Mouse (Mus musculus) embryonic stem cell, embryonic (primary cell): ENCODE results near the gene D330020A13Rik.

ENCODE experiments used
- CTCF ChIA-PET, 4 experiments: fragments of 300-600 bp in 2 of 4; fragments of 350-600 bp in 2 of 4; sonication (Branson Sonifier 250); formaldehyde crosslinking; loops; one replicate each; lab custom pipeline; 2022; ENCODE audit warnings: inconsistent platforms in 2 of 4; lab: Charles Lee
- POLR2A ChIA-PET, 4 experiments: fragments of 300-600 bp in 2 of 4; fragments of 350-600 bp in 2 of 4; sonication (Branson Sonifier 250); formaldehyde crosslinking; loops; one replicate each; lab custom pipeline; 2022; ENCODE audit warnings: antibody characterized with exemption in 4 of 4, inconsistent platforms in 1 of 4; lab: Charles Lee

D330020A13Rik gene

DNA sequence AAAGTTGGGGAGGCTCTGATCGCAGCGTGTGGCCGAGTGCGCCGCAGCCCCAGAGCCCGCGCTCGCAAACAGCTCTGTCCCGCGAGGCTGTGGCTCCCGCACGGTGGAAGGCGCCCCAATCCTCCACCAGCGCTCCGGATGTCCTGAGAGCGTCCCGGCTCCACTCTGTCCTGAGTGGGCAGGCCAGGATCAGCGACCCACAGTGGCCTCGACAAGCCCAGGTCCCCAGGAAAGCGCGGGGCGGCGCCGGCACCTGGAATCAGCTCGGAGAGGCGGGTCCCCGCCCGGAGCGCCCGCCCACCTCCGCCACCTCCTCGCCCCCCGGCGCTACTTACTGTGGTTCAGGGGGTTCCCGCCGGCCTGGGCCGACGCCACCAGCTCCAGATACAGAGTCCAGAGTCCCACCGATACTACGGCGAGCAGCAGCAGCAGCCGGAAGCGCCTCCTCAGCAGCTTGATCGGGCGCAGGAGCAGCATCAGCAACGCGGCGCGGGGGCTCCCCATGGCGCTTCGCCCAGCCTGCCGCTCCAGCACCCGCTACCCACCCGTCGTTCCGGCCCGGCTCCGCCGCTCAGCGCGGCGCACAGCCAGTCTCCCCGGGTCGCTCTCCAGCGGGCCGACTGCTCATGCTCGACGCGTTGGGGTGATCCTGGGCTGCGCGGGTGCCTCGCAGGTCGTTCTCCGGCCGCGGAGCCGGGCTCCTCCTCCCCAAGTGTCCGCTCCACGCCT is at the start of gene D330020A13Rik, which contains the start of gene B4galnt3:
Gene D330020A13Rik (plus strand): TSS at position 309 of the 729 bp plus-strand sequence.
Gene B4galnt3 (minus strand): TSS at position 504 of the 729 bp plus-strand sequence.
- ChIA-PET CTCF (interaction anchor here (0.7 to 3.4 kb wide), 23 partner anchors 10 to 292 kb away, joined by 3 to 43 read pairs (median 4); no protein-coding TSS in a partner anchor), POLR2A (interaction anchor here (0.6 to 10.8 kb wide), 86 partner anchors 8 to 814 kb away, joined by 3 to 160 read pairs (median 4); partner anchors contain the start of genes Kdm5a (in 3 of the 4), Ccdc77 (in 2 of the 4), Fbxl14 (in 1 of the 4) and Wnk1 (in 1 of the 4))

DNA sequence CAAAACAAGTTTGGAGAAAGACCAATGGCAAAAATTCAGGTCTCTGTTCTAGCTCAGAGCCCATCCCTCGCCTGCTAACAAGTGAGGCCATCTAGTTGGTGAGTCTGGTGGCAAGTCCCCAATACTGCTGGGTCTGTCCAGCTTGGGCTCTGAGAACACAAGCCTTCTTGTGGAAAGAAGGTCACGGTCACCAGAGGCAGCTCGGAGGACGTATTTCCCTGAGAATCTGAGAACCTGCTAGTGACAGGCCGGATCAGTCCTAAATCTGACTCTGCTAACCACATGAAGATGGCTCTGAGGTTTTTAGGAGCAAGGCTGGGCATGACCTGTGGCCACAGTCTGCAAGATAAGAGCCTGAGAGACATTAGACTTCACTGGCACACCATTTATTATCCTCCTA is 47.5 kb upstream of the D330020A13Rik start:
- POLR2A ChIA-PET: interaction anchor here in 1 of 4 experiments (0.7 to 2.8 kb wide), 5 partner anchors 11 to 48 kb away, joined by 3 to 7 read pairs (median 5); no protein-coding TSS in a partner anchor
- CTCF ChIA-PET: no interaction called here

- CTCF ChIA-PET: interaction anchor here in 3 of 4 experiments (0.7 to 1.9 kb wide), 3 partner anchors 13 to 27 kb away, joined by 3 to 6 read pairs (median 3); no protein-coding TSS in a partner anchor
- POLR2A ChIA-PET: interaction anchor here in 3 of 4 experiments (0.5 to 2.6 kb wide), 14 partner anchors 9 to 213 kb away, joined by 3 to 14 read pairs (median 7); partner anchors contain the start of gene B4galnt3 (in 1 of the 3)
These were observed 44.3 kb upstream of the D330020A13Rik start for GRCm38 (mm10) chr6:120249831-120250230.

DNA sequence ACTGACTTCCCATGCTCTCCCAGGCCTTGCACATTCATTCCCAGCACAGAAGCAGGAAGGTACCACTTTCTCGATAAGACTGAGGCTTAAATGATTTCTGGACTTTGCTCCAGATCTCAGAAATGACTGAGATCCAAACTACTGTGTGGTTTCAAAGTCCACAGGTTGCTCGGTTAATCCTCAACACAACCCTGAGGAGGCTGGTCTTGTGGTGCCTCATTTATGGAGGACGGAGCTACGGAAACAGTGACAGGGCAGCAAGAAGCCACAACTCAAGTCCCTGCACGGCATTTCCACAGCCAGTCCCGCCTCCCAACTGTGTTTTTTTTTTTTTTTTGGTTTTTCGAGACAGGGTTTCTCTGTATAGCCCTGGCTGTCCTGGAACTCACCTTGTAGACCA is 43.2 kb upstream of the D330020A13Rik start:
- CTCF ChIA-PET: interaction anchor here in 3 of 4 experiments (0.7 to 1.9 kb wide), 3 partner anchors 28 to 50 kb away, joined by 3 to 6 read pairs (median 3); no protein-coding TSS in a partner anchor
- POLR2A ChIA-PET: interaction anchor here in 3 of 4 experiments (0.6 to 2.9 kb wide), 18 partner anchors 8 to 44 kb away, joined by 3 to 14 read pairs (median 5); partner anchors contain the start of gene B4galnt3 (in 1 of the 3)

- ChIA-PET POLR2A (interaction anchor here in 2 of 4 experiments (0.9 to 2.9 kb wide), 4 partner anchors 10 to 42 kb away, joined by 3 to 11 read pairs (median 4); partner anchors contain the start of genes B4galnt3 (in 1 of the 2) and D330020A13Rik (in 1 of the 2)), CTCF (interaction anchor here in 2 of 4 experiments (0.7 to 1.0 kb wide), 2 partner anchors 13 to 30 kb away, joined by 3 to 4 read pairs; no protein-coding TSS in a partner anchor)
These were observed 41.4 kb upstream of the D330020A13Rik start for GRCm38 (mm10) chr6:120252741-120253140.

DNA sequence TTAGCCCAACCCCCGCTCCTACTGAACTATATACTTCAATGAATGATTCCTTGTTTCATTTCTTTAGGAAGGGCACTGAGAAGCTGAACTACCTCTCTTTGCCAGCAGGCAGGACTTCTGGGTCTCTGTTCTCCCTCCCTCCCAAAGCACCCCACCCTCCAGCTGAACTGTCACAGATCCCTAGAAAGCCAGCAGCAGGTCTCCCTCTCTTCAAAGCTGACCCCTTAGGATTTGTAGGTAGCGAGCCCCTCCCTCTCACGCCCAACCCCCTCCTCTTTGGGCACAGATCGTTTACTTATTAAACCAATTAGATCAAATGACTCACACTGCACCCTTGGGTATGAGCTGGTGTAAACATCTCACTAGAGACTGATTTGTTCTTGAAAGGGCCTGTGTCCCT is 39.5 kb upstream of the D330020A13Rik start:
- ChIA-PET CTCF (interaction anchor here (0.5 to 1.2 kb wide), 9 partner anchors 13 to 1925 kb away, joined by 3 to 12 read pairs (median 5); no protein-coding TSS in a partner anchor), POLR2A (interaction anchor here in 3 of 4 experiments (0.5 to 1.5 kb wide), 20 partner anchors 9 to 1015 kb away, joined by 3 to 9 read pairs (median 3); partner anchors contain the start of genes B4galnt3 (in 2 of the 3), D330020A13Rik (in 2 of the 3), Ccdc77 (in 1 of the 3) and Kdm5a (in 1 of the 3))

DNA sequence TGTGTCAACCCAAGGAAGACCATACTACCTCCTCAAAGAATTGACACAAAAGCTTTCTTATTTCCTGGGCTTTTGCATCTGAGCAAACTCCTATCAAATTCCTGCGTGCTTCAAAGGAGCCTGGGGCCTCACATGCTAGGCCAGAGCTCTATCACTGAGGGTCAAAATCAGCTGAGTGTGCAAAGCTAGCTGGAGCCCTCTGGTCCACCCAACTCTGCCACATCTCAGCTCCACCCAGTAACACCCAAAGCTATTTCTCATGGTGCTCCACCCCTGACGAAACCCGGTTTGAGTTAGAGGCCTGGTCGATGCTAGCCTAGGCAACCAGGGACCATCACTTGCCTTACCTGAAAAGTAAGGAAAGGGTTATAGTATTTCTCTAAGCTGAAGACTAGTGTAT is 39.0 kb upstream of the D330020A13Rik start:
- ChIA-PET CTCF (interaction anchor here (0.5 to 1.2 kb wide), 8 partner anchors 12 to 1925 kb away, joined by 3 to 10 read pairs (median 4); no protein-coding TSS in a partner anchor), POLR2A (interaction anchor here in 3 of 4 experiments (0.5 to 1.5 kb wide), 21 partner anchors 8 to 1014 kb away, joined by 3 to 9 read pairs (median 3); partner anchors contain the start of genes B4galnt3 (in 2 of the 3), D330020A13Rik (in 2 of the 3), Ccdc77 (in 1 of the 3) and Kdm5a (in 1 of the 3))

- CTCF ChIA-PET: interaction anchor here in 2 of 4 experiments (1.1 to 1.2 kb wide), 2 partner anchors 12 to 39 kb away, joined by 4 read pairs; no protein-coding TSS in a partner anchor
- POLR2A ChIA-PET: interaction anchor here in 3 of 4 experiments (1.0 to 1.5 kb wide), 8 partner anchors 8 to 39 kb away, joined by 3 to 9 read pairs (median 5); partner anchors contain the start of gene B4galnt3 (in 1 of the 3)
These were observed 38.5 kb upstream of the D330020A13Rik start for GRCm38 (mm10) chr6:120255701-120256100.

- CTCF ChIA-PET: no interaction called here
- POLR2A ChIA-PET: interaction anchor here in 1 of 4 experiments (1.2 kb wide), 1 partner anchor 18 kb away, joined by 3 read pairs; no protein-coding TSS in a partner anchor
These were observed 37.7 kb upstream of the D330020A13Rik start for GRCm38 (mm10) chr6:120256431-120256935.

- POLR2A ChIA-PET: interaction anchor here (0.5 to 3.6 kb wide), 32 partner anchors 9 to 341 kb away, joined by 3 to 32 read pairs (median 4); partner anchors contain the start of genes B4galnt3 (in 2 of the 4) and D330020A13Rik (in 2 of the 4)
These were observed 34.7 kb upstream of the D330020A13Rik start for GRCm38 (mm10) chr6:120259481-120259880.

GRCm38 (mm10) chr6:120262886-120263531 is 31.2 kb upstream of the D330020A13Rik start:
- POLR2A ChIA-PET: interaction anchor here in 3 of 4 experiments (0.5 to 2.8 kb wide), 32 partner anchors 8 to 101 kb away, joined by 3 to 23 read pairs (median 4); partner anchors contain the start of genes B4galnt3 (in 2 of the 3), D330020A13Rik (in 2 of the 3), Ccdc77 (in 1 of the 3) and Kdm5a (in 1 of the 3)
- CTCF ChIA-PET: interaction anchor here in 2 of 4 experiments (0.6 to 2.4 kb wide), 5 partner anchors 13 to 205 kb away, joined by 3 to 10 read pairs (median 3); no protein-coding TSS in a partner anchor

More at GRCm38 (mm10) chr6:120259481-120259880, 34.7 kb upstream of the D330020A13Rik start:
- CTCF ChIA-PET: interaction anchor here (0.6 to 3.5 kb wide), 8 partner anchors 8 to 37 kb away, joined by 3 to 12 read pairs (median 4); partner anchors contain the start of gene B4galnt3 (in 1 of the 4)

DNA sequence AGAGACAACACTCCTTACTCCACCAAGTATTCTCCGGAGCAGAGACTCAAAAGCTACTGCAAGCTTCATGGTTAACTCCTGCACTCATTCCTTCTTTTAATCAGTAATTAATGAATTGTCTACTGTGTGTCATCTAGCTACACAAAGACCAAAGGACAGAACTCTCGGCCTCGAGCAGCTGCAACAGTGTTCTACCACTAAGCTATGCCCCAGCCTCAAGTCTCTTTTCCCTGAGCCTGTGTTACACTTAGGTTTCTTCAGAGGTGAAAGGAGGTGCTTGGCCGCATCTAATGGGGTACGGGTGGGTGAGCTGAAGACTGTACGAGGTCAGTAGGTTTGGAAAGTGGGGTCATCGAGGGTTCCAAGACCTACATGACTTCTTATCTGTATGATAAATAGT is 30.6 kb upstream of the D330020A13Rik start:
- ChIA-PET CTCF (interaction anchor here in 2 of 4 experiments (0.6 to 2.4 kb wide), 5 partner anchors 14 to 206 kb away, joined by 3 to 10 read pairs (median 3); no protein-coding TSS in a partner anchor), POLR2A (interaction anchor here in 3 of 4 experiments (0.5 to 2.8 kb wide), 32 partner anchors 8 to 100 kb away, joined by 3 to 23 read pairs (median 4); partner anchors contain the start of genes B4galnt3 (in 2 of the 3), D330020A13Rik (in 2 of the 3), Ccdc77 (in 1 of the 3) and Kdm5a (in 1 of the 3))

GRCm38 (mm10) chr6:120264151-120264550 is 30.0 kb upstream of the D330020A13Rik start:
- POLR2A ChIA-PET: interaction anchor here in 3 of 4 experiments (0.9 to 2.2 kb wide), 16 partner anchors 9 to 100 kb away, joined by 3 to 23 read pairs (median 5); partner anchors contain the start of genes B4galnt3 (in 2 of the 3), D330020A13Rik (in 2 of the 3), Ccdc77 (in 1 of the 3) and Kdm5a (in 1 of the 3)
- CTCF ChIA-PET: interaction anchor here in 3 of 4 experiments (0.6 to 2.4 kb wide), 4 partner anchors 38 to 147 kb away, joined by 3 to 10 read pairs (median 4); no protein-coding TSS in a partner anchor

GRCm38 (mm10) chr6:120274181-120274580 is 20.0 kb upstream of the D330020A13Rik start:
- CTCF ChIA-PET: interaction anchor here in 3 of 4 experiments (0.9 to 3.1 kb wide), 9 partner anchors 13 to 52 kb away, joined by 3 to 12 read pairs (median 4); partner anchors contain the start of genes B4galnt3 (in 1 of the 3) and D330020A13Rik (in 1 of the 3)
- POLR2A ChIA-PET: interaction anchor here (0.7 to 5.0 kb wide), 37 partner anchors 9 to 89 kb away, joined by 3 to 83 read pairs (median 5); partner anchors contain the start of genes B4galnt3 (in 3 of the 4), D330020A13Rik (in 3 of the 4) and Kdm5a (in 1 of the 4)

- CTCF ChIA-PET: interaction anchor here in 3 of 4 experiments (0.7 to 3.1 kb wide), 13 partner anchors 13 to 217 kb away, joined by 3 to 12 read pairs (median 4); partner anchors contain the start of genes B4galnt3 (in 1 of the 3) and D330020A13Rik (in 1 of the 3)
These were observed 19.3 kb upstream of the D330020A13Rik start for GRCm38 (mm10) chr6:120274887-120275286.

More at GRCm38 (mm10) chr6:120274887-120275286, 19.3 kb upstream of the D330020A13Rik start:
- POLR2A ChIA-PET: interaction anchor here (0.5 to 5.0 kb wide), 42 partner anchors 8 to 757 kb away, joined by 3 to 83 read pairs (median 5); partner anchors contain the start of genes B4galnt3 (in 3 of the 4), D330020A13Rik (in 3 of the 4), Kdm5a (in 2 of the 4) and Atp6v1e1 (in 1 of the 4)
